Mouse (Mus musculus) limb, embryonic 11.5 days (tissue): ENCODE measurements around the gene Mrfap1. TPM values are rescaled to one million over a fixed set of nuclear protein-coding genes. Genes with fewer than 3 reads are reported as not detected.
"Not testable (repeated sequence)": the region's sequence is repeated elsewhere in the genome, so short reads cannot be mapped to it uniquely, and the experiment has no call there.

ENCODE experiments used
- ATAC-seq: fragments of 200-750 bp; cut with Nextera tagmentation; 2 replicates; pipeline ENCODE4 v1.8.0; 2017; ENCODE audit warnings: low read depth; ENCODE audit not compliant: insufficient number of reproducible peaks, low FRiP score, low TSS enrichment
- DNase-seq: peaks from one replicate; pipeline ENCODE4 v3.0.0-alpha.2; 2015; ENCODE audit warnings: low spot score
- H3K27ac ChIP-seq: fragments of 300-500 bp; sonication (generic); replicated peaks from 2 replicates; pipeline ENCODE4 v1.5.1; 2014; ENCODE audit warnings: low read depth, mild to moderate bottlenecking, low read length
- H3K27me3 ChIP-seq: fragments of 300-500 bp; sonication (generic); 2 replicates; pipeline ENCODE4 v1.6.1; 2014; ENCODE audit warnings: mild to moderate bottlenecking, low read length, mixed read lengths; ENCODE audit not compliant: control insufficient read depth, insufficient read depth
- H3K36me3 ChIP-seq: fragments of 300-500 bp; sonication (generic); 2 replicates; pipeline ENCODE4 v1.6.1; 2014; ENCODE audit warnings: mild to moderate bottlenecking, low read length, moderate library complexity, mixed read lengths; ENCODE audit not compliant: control insufficient read depth, insufficient read depth
- H3K4me1 ChIP-seq: fragments of 300-500 bp; sonication (generic); 2 replicates; pipeline ENCODE4 v1.6.1; 2014; ENCODE audit warnings: low read length, mixed read lengths; ENCODE audit not compliant: control insufficient read depth, insufficient read depth
- H3K4me2 ChIP-seq: fragments of 300-500 bp; sonication (generic); 2 replicates; pipeline ENCODE4 v1.6.1; 2014; ENCODE audit warnings: low read depth, mild to moderate bottlenecking, moderate library complexity; ENCODE audit not compliant: severe bottlenecking
- H3K4me3 ChIP-seq: fragments of 300-500 bp; sonication (generic); 2 replicates; pipeline ENCODE4 v1.5.1; 2014; ENCODE audit warnings: low read depth, low read length
- H3K9ac ChIP-seq: fragments of 300-500 bp; sonication (generic); 2 replicates; pipeline ENCODE4 v1.6.1; 2014; ENCODE audit warnings: mild to moderate bottlenecking, low read length
- H3K9me3 ChIP-seq: fragments of 300-500 bp; sonication (generic); 2 replicates; pipeline ENCODE4 v1.6.1; 2016; ENCODE audit warnings: low read length; ENCODE audit not compliant: control insufficient read depth
- WGBS: fragments of 180-500 bp; shearing (Covaris S2); extraction: QIAGEN DNeasy Blood & Tissue Kit; methylation state at CpG from one replicate; pipeline ENCODE4 v1.1.7; 2014; 5-methylcytosine and 5-hydroxymethylcytosine counted together
- polyA plus RNA-seq: library from polyadenylated mRNA; unstranded; fragments of >200 nt; fragmentation: Nextera tagmentation; extraction: Ambion mirVana; gene quantifications from 2 replicates; pipeline ENCODE4 v1.2.1, GENCODE M21; 2014

Mrfap1 gene
- polyA plus RNA-seq, 1 experiment from 2014 or later: 694 TPM

GRCm38 (mm10) chr5:36810634-36811033 is 14.1 kb upstream of the Mrfap1 start:
- Histone ChIP-seq H3K9me3 (no peaks in the 10 kb centered on the region), H3K27ac (no peak overlapping the region), H3K4me1 (no peaks in the 10 kb centered on the region), H3K4me3 (no peak overlapping the region), H3K27me3 (no peaks in the 10 kb centered on the region), H3K4me2 (no peak overlapping the region), H3K36me3 (no peaks in the 10 kb centered on the region), H3K9ac (no peak overlapping the region)
- DNase-seq (no peak), ATAC-seq (0 out of 2 replicates have a peak, but pooled peaks have one; percentile 36)
- WGBS: 83% methylated on average over 3 of the region's 3 CpGs

DNA sequence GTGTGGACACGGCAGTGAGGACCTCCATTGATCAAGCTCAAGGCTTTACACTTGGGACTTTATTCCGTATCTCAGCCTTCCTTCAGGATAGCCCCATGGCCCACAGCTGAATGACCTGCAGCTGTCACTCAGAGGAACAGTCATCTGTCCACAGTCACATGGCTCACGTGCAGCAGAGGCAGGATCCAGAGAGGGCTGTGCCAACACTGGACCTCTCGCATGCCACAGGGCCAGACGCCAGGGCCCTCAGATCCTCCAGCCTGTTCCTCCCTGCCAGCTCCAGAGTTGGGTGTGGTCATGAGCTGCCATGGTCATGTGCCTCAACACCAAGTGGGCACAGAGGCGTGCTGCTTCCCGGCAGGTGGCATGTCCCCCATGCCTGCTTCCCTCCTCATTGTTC is 12.6 kb upstream of the Mrfap1 start:
- H3K9ac ChIP-seq: no peak overlapping the region
- no peak overlapping the region for H3K27ac ChIP-seq
- H3K27me3 ChIP-seq: no peaks in the 10 kb centered on the region
- ATAC-seq (no peak), DNase-seq (no peak)
- 87% methylated on average over 7 of the region's 7 CpGs for WGBS
- no peak overlapping the region for H3K4me3 ChIP-seq
- no peaks in the 10 kb centered on the region for H3K9me3 ChIP-seq
- H3K4me2 ChIP-seq: no peak overlapping the region
- no peaks in the 10 kb centered on the region for H3K36me3 ChIP-seq
- H3K4me1 ChIP-seq: no peaks in the 10 kb centered on the region

DNA sequence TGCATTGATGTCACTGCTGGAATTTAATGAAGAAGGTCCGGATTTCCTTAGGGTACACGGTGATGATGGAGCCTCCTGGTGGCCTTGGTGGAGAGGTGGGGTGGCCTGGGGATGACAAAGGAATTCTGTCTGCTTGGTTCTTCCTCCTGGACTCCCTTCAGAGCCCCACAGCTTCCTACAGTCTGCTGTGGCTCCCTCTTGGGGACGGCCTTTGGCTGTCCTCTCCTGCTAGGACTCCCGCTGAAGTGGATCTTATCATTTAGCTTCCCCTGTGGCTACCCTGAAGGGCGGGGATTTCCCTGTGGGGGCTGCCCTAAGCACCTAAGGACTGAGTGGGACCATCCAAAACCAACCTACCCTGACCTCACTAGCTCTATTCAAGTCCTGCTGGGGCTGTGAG is 10.5 kb upstream of the Mrfap1 start:
- H3K4me2 ChIP-seq: no peak overlapping the region
- DNase-seq: no peak
- H3K4me1 ChIP-seq: no peaks in the 10 kb centered on the region
- WGBS: 32% methylated on average over 5 of the region's 5 CpGs
- H3K9ac ChIP-seq: no peak overlapping the region
- H3K36me3 ChIP-seq: no peaks in the 10 kb centered on the region
- no peaks in the 10 kb centered on the region for H3K9me3 ChIP-seq
- H3K27me3 ChIP-seq: no peaks in the 10 kb centered on the region
- H3K4me3 ChIP-seq: no peak overlapping the region
- no peak overlapping the region for H3K27ac ChIP-seq
- no peak for ATAC-seq

DNA sequence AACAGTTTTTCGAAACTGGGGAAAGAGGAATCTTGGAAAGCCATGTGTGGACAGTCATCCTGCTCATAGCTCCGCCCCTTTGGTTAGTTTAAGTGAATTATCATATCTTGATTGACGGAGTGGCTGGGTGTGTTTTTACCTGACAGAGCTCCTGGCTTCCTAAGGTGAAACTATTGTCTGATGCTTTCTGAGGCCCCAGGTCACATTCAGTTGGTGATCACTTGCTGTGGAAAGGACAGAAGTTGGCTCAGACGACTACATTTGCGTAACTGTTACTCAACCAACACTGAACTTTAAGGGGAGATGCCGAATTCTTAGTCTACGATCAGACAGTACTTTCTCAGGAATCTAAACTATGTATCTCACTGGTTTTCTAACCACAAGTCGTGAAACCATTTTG is 719 bp upstream of the Mrfap1 start:
- WGBS: 63% methylated on average over 8 of the region's 8 CpGs
- DNase-seq: no peak

DNA sequence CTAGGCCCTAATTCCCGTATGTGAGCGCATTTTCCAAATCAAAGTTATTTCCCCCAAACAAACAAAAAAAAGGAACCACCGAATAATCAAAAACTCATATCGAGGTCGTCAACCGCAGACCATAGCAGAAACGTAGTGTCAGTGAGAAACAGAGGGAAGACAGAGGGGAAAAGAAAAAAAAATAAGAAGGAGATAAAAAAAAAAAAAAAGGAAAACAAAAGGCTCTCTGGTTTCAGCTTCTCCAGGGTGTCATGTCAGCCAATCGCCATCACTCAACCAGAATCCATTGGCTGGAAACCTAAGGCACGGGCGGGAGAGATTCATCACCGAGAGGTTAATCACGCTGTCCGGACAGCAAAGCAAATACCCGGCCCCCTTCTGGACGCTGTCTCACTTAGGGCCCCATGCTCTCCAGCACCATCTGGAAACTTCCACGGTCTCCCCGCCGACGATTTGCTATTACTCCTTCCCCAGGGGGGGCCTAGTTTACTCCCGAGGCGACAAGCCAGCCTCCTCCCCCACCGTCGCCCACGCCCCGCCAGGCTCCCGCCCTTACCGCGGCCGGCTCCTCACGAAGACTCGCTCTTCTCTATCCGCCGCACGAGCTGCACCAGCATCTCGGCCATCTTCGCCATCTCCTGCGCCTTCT is 801 bp downstream of the Mrfap1 start:
- DNase-seq: peak; percentile 66
- H3K9me3 ChIP-seq, H3K4me1 ChIP-seq, H3K27me3 ChIP-seq, H3K36me3 ChIP-seq: not testable (repeated sequence)
- Histone ChIP-seq H3K4me3 (peak overlapping the region; percentile 66), H3K9ac (peak overlapping the region; percentile 66), H3K4me2 (peak overlapping the region; percentile 41), H3K27ac (peak overlapping the region; percentile 94)
- ATAC-seq: peak; percentile 23; the same call in 1 of the 2 replicates
- WGBS: 8% methylated on average over 36 of the region's 37 CpGs

More for the DNA sequence above, 719 bp upstream of the Mrfap1 start:
- Histone ChIP-seq H3K4me3 (no peak overlapping the region), H3K9ac (no peak overlapping the region), H3K9me3 (no peaks in the 10 kb centered on the region), H3K27me3 (no peaks in the 10 kb centered on the region), H3K4me1 (no peaks in the 10 kb centered on the region), H3K36me3 (no peaks in the 10 kb centered on the region; the same call in 1 of the 2 replicates), H3K27ac (no peak overlapping the region), H3K4me2 (peak overlapping the region; percentile 41; the same call in 1 of the 2 replicates)
- no peak for ATAC-seq

DNA sequence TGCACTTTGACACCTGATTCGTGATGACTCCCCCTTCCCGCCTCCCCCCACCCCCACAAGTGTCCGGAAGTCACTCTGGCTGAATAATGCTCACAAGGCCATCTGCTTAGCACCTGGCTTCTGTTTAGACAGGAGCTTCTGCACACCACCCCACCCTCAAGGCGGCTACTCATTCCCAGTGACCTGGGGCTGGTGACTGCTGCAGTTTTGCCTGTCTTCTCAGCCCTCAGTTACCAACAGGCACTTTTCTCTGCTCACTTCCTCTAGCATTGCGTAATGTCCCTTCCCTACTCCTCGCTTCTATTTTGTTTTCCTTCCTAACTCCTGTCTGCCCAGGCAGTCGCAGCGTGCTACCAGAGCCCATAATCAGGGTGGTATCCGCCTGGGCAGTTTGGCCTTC is 4.7 kb downstream of the Mrfap1 start:
- Histone ChIP-seq H3K36me3 (no peaks in the 10 kb centered on the region; the same call in 1 of the 2 replicates), H3K4me3 (no peak overlapping the region), H3K4me1 (no peaks in the 10 kb centered on the region), H3K27me3 (no peaks in the 10 kb centered on the region), H3K27ac (no peak overlapping the region), H3K9ac (no peak overlapping the region), H3K9me3 (no peaks in the 10 kb centered on the region), H3K4me2 (no peak overlapping the region)
- ATAC-seq (no peak), DNase-seq (no peak)
- WGBS: 81% methylated on average over 9 of the region's 9 CpGs

DNA sequence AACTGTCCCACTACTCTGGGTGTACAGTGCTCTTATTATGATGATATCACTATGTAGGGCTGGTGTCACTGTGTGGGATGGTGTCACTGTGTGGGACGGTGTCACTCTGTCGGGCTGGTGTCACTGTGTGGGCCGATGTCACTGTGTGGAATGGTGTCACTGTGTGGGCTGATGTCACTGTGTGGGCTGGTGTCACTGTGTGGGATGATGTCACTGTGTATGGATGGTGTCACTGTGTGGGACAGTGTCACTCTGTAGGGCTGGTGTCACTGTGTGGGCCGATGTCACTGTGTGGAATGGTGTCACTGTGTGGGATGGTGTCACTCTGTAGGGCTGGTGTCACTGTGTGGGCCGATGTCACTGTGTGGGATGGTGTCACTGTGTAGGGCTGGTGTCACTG is 10.5 kb downstream of the Mrfap1 start:
- ATAC-seq (no peak), DNase-seq (no peak)
- no peaks in the 10 kb centered on the region for H3K27me3 ChIP-seq
- H3K4me1 ChIP-seq: no peaks in the 10 kb centered on the region
- whole genome bisulfite sequencing: 94% methylated on average over 5 of the region's 5 CpGs
- no peaks in the 10 kb centered on the region for H3K36me3 ChIP-seq
- H3K9ac ChIP-seq: no peak overlapping the region
- H3K4me3 ChIP-seq: no peak overlapping the region
- H3K4me2 ChIP-seq: no peak overlapping the region
- H3K9me3 ChIP-seq: no peaks in the 10 kb centered on the region
- H3K27ac ChIP-seq: no peak overlapping the region

DNA sequence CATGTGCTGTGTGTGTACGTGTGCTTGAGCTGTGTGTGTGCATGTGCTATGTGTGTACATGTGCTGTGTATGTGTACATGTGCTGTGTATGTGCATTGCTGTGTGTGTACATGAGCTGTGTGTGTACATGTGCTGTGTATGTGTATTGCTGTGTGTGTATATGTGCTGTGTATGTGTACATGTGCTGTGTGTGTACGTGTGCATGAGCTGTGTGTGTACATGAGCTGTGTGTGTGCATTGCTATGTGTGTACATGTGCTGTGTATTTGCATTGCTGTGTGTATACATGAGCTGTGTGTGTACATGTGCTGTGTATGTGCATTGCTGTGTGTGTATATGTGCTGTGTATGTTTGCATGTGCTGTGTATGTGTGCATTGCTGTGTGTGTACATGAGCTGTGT is 17.1 kb downstream of the Mrfap1 start:
- DNase-seq: no peak

GRCm38 (mm10) chr5:36778901-36779300 is 17.7 kb downstream of the Mrfap1 start:
- DNase-seq: no peak
- Histone ChIP-seq H3K9ac (no peak overlapping the region), H3K9me3 (no peaks in the 10 kb centered on the region; the same call in 1 of the 2 replicates), H3K4me3 (no peak overlapping the region), H3K36me3 (no peaks in the 10 kb centered on the region), H3K4me1 (no peaks in the 10 kb centered on the region), H3K4me2 (no peak overlapping the region), H3K27ac (no peak overlapping the region), H3K27me3 (no peaks in the 10 kb centered on the region)
- ATAC-seq: no peak
- WGBS: 96% methylated on average over 1 of the region's 2 CpGs

More for the DNA sequence above, 17.1 kb downstream of the Mrfap1 start:
- Histone ChIP-seq H3K9me3 (no peaks in the 10 kb centered on the region; the same call in 1 of the 2 replicates), H3K36me3 (no peaks in the 10 kb centered on the region), H3K4me3 (no peak overlapping the region), H3K4me1 (no peaks in the 10 kb centered on the region), H3K27me3 (no peaks in the 10 kb centered on the region), H3K4me2 (no peak overlapping the region), H3K27ac (no peak overlapping the region), H3K9ac (no peak overlapping the region)
- ATAC-seq: no peak
- WGBS: 81% methylated on average over 2 of the region's 2 CpGs
